Mouse (Mus musculus): ENCODE data around the gene Zfp59. TPM values are rescaled to one million over a fixed set of nuclear protein-coding genes. Genes with fewer than 3 reads are reported as not detected.
"Not testable (repeated sequence)": the region's sequence is repeated elsewhere in the genome, so short reads cannot be mapped to it uniquely, and the experiment has no call there.

The Zfp59 gene
- polyA plus RNA-seq, 1 experiment from 2014 or later, result 10.8 TPM

GRCm38 (mm10) chr7:27806896-27807295, 31.5 kb upstream of the Zfp59 start, which contains the start of gene Zfp626:
Gene Zfp626 (plus strand): TSS chr7:27807196.
- not testable (repeated sequence) for H3K9me3 ChIP-seq (replicated peaks; ENCODE audit: control insufficient read depth, low read length, poor library complexity, severe bottlenecking); H3K27ac ChIP-seq (ENCODE audit: low read length); H3K4me2 ChIP-seq (ENCODE audit: low read length); H3K4me1 ChIP-seq (ENCODE audit: control insufficient read depth, insufficient read depth, low read length); H3K9ac ChIP-seq (ENCODE audit: low read depth, low read length); H3K27me3 ChIP-seq (ENCODE audit: control insufficient read depth, insufficient read depth, low read depth, low read length); H3K36me3 ChIP-seq (ENCODE audit: control insufficient read depth, insufficient read depth, low read length); H3K4me3 ChIP-seq (ENCODE audit: low read depth, low read length); ATAC-seq
- 95% methylated on average over 2 of the region's 3 CpGs for WGBS

GRCm38 (mm10) chr7:27807305-27807704, 31.1 kb upstream of the Zfp59 start:
- not testable (repeated sequence) for H3K4me1 ChIP-seq (ENCODE audit: control insufficient read depth, insufficient read depth, low read length); H3K9ac ChIP-seq (ENCODE audit: low read depth, low read length); H3K9me3 ChIP-seq (replicated peaks; ENCODE audit: control insufficient read depth, low read length, poor library complexity, severe bottlenecking); H3K27me3 ChIP-seq (ENCODE audit: control insufficient read depth, insufficient read depth, low read depth, low read length); H3K36me3 ChIP-seq (ENCODE audit: control insufficient read depth, insufficient read depth, low read length); ATAC-seq; H3K27ac ChIP-seq (ENCODE audit: low read length); H3K4me2 ChIP-seq (ENCODE audit: low read length); H3K4me3 ChIP-seq (ENCODE audit: low read depth, low read length)
- 87% methylated on average over 7 of the region's 7 CpGs for WGBS

GRCm38 (mm10) chr7:27818526-27819110, 19.8 kb upstream of the Zfp59 start:
- ATAC-seq, result no peak
- Histone ChIP-seq H3K27ac (ENCODE audit: low read length) (no peak overlapping the region), H3K9me3 (replicated peaks; ENCODE audit: control insufficient read depth, low read length, poor library complexity, severe bottlenecking) (no peaks in the 10 kb centered on the region; the same call in 1 of the 2 replicates), H3K4me3 (ENCODE audit: low read depth, low read length) (no peak overlapping the region), H3K4me1 (ENCODE audit: control insufficient read depth, insufficient read depth, low read length) (no peaks in the 10 kb centered on the region), H3K27me3 (ENCODE audit: control insufficient read depth, insufficient read depth, low read depth, low read length) (no peaks in the 10 kb centered on the region), H3K9ac (ENCODE audit: low read depth, low read length) (no peak overlapping the region), H3K4me2 (ENCODE audit: low read length) (no peak overlapping the region), H3K36me3 (ENCODE audit: control insufficient read depth, insufficient read depth, low read length) (peaks cover 28% of the 10 kb centered on the region)
- 83% methylated on average over 7 of the region's 7 CpGs for WGBS

- ATAC-seq, result no peak
- H3K4me3 ChIP-seq (ENCODE audit: low read depth, low read length), result no peak overlapping the region
These were observed 15.8 kb upstream of the Zfp59 start for GRCm38 (mm10) chr7:27822611-27823010.

GRCm38 (mm10) chr7:27834131-27834530, 4.3 kb upstream of the Zfp59 start:
- no peak overlapping the region for H3K27ac ChIP-seq (ENCODE audit: low read length)
- no peak overlapping the region for H3K4me2 ChIP-seq (ENCODE audit: low read length)
- H3K9ac ChIP-seq (ENCODE audit: low read depth, low read length), result no peak overlapping the region
- H3K4me1 ChIP-seq (ENCODE audit: control insufficient read depth, insufficient read depth, low read length), result peaks cover 7% of the 10 kb centered on the region
- H3K36me3 ChIP-seq (ENCODE audit: control insufficient read depth, insufficient read depth, low read length), result no peaks in the 10 kb centered on the region
- H3K27me3 ChIP-seq (ENCODE audit: control insufficient read depth, insufficient read depth, low read depth, low read length), result no peaks in the 10 kb centered on the region
- H3K4me3 ChIP-seq (ENCODE audit: low read depth, low read length), result no peak overlapping the region
- H3K9me3 ChIP-seq (replicated peaks; ENCODE audit: control insufficient read depth, low read length, poor library complexity, severe bottlenecking), result 0 out of 2 replicates have a peak, but pooled peaks cover 2% of the 10 kb centered on the region
- WGBS, result 87% methylated on average over 2 of the region's 2 CpGs
- ATAC-seq, result no peak

More at GRCm38 (mm10) chr7:27822611-27823010, 15.8 kb upstream of the Zfp59 start:
- peaks cover 4% of the 10 kb centered on the region for H3K9me3 ChIP-seq (replicated peaks; ENCODE audit: control insufficient read depth, low read length, poor library complexity, severe bottlenecking)
- peaks cover 26% of the 10 kb centered on the region for H3K36me3 ChIP-seq (ENCODE audit: control insufficient read depth, insufficient read depth, low read length)
- H3K4me1 ChIP-seq (ENCODE audit: control insufficient read depth, insufficient read depth, low read length), result no peaks in the 10 kb centered on the region
- no peak overlapping the region for H3K27ac ChIP-seq (ENCODE audit: low read length)
- no peak overlapping the region for H3K4me2 ChIP-seq (ENCODE audit: low read length)
- H3K9ac ChIP-seq (ENCODE audit: low read depth, low read length), result no peak overlapping the region
- H3K27me3 ChIP-seq (ENCODE audit: control insufficient read depth, insufficient read depth, low read depth, low read length), result no peaks in the 10 kb centered on the region

GRCm38 (mm10) chr7:27837896-27838295, 511 bp upstream of the Zfp59 start:
- H3K4me1 ChIP-seq (ENCODE audit: control insufficient read depth, insufficient read depth, low read length), result peaks cover 11% of the 10 kb centered on the region
- H3K4me3 ChIP-seq (ENCODE audit: low read depth, low read length), result peak overlapping the region; percentile 51
- H3K27me3 ChIP-seq (ENCODE audit: control insufficient read depth, insufficient read depth, low read depth, low read length), result no peaks in the 10 kb centered on the region
- H3K9ac ChIP-seq (ENCODE audit: low read depth, low read length), result peak overlapping the region; percentile 71
- peak overlapping the region; percentile 85 for H3K27ac ChIP-seq (ENCODE audit: low read length)
- H3K36me3 ChIP-seq (ENCODE audit: control insufficient read depth, insufficient read depth, low read length), result no peaks in the 10 kb centered on the region
- H3K9me3 ChIP-seq (replicated peaks; ENCODE audit: control insufficient read depth, low read length, poor library complexity, severe bottlenecking), result no peaks in the 10 kb centered on the region
- H3K4me2 ChIP-seq (ENCODE audit: low read length), result peak overlapping the region; percentile 69
- WGBS, result 30% methylated on average over 6 of the region's 6 CpGs
- peak; percentile 59 for ATAC-seq

- H3K9ac ChIP-seq (ENCODE audit: low read depth, low read length), result no peak overlapping the region
- no peak overlapping the region for H3K4me3 ChIP-seq (ENCODE audit: low read depth, low read length)
- H3K27me3 ChIP-seq (ENCODE audit: control insufficient read depth, insufficient read depth, low read depth, low read length), result no peaks in the 10 kb centered on the region
- H3K4me1 ChIP-seq (ENCODE audit: control insufficient read depth, insufficient read depth, low read length), result peaks cover 11% of the 10 kb centered on the region
- no peaks in the 10 kb centered on the region for H3K36me3 ChIP-seq (ENCODE audit: control insufficient read depth, insufficient read depth, low read length)
- no peak overlapping the region for H3K27ac ChIP-seq (ENCODE audit: low read length)
- WGBS, result 95% methylated on average over 7 of the region's 7 CpGs
- H3K4me2 ChIP-seq (ENCODE audit: low read length), result peak overlapping the region; percentile 69; the same call in 1 of the 2 replicates
- H3K9me3 ChIP-seq (replicated peaks; ENCODE audit: control insufficient read depth, low read length, poor library complexity, severe bottlenecking), result no peaks in the 10 kb centered on the region
- ATAC-seq, result no peak
These were observed 1.2 kb downstream of the Zfp59 start for GRCm38 (mm10) chr7:27839596-27839995.

- WGBS, result 85% methylated on average over 6 of the region's 6 CpGs
- no peak for ATAC-seq
- no peak overlapping the region for H3K9ac ChIP-seq (ENCODE audit: low read depth, low read length)
These were observed 1.7 kb downstream of the Zfp59 start for GRCm38 (mm10) chr7:27840104-27840503.

GRCm38 (mm10) chr7:27857227-27857626, 18.8 kb downstream of the Zfp59 start, which contains the start of gene Zfp607a:
Gene Zfp607a (plus strand): TSS chr7:27857527.
- Histone ChIP-seq H3K9ac (ENCODE audit: low read depth, low read length) (no peak within 1 kb of the TSS), H3K4me1 (ENCODE audit: control insufficient read depth, insufficient read depth, low read length) (peaks cover 9% of the 10 kb centered on the region), H3K4me3 (ENCODE audit: low read depth, low read length) (no peak within 1 kb of the TSS), H3K27ac (ENCODE audit: low read length) (no peak within 1 kb of the TSS), H3K36me3 (ENCODE audit: control insufficient read depth, insufficient read depth, low read length) (peaks cover 17% of the 10 kb centered on the region), H3K9me3 (replicated peaks; ENCODE audit: control insufficient read depth, low read length, poor library complexity, severe bottlenecking) (no peaks in the 10 kb centered on the region), H3K4me2 (ENCODE audit: low read length) (no peak within 1 kb of the TSS), H3K27me3 (ENCODE audit: control insufficient read depth, insufficient read depth, low read depth, low read length) (no peaks in the 10 kb centered on the region)
- 96% methylated on average over 1 of the region's 1 CpGs for WGBS
- ATAC-seq, result no peak

More at GRCm38 (mm10) chr7:27840104-27840503, 1.7 kb downstream of the Zfp59 start:
- Histone ChIP-seq H3K4me1 (ENCODE audit: control insufficient read depth, insufficient read depth, low read length) (peaks cover 11% of the 10 kb centered on the region), H3K36me3 (ENCODE audit: control insufficient read depth, insufficient read depth, low read length) (no peaks in the 10 kb centered on the region; the same call in 1 of the 2 replicates), H3K9me3 (replicated peaks; ENCODE audit: control insufficient read depth, low read length, poor library complexity, severe bottlenecking) (no peaks in the 10 kb centered on the region), H3K4me2 (ENCODE audit: low read length) (no peak overlapping the region), H3K4me3 (ENCODE audit: low read depth, low read length) (no peak overlapping the region), H3K27ac (ENCODE audit: low read length) (no peak overlapping the region), H3K27me3 (ENCODE audit: control insufficient read depth, insufficient read depth, low read depth, low read length) (no peaks in the 10 kb centered on the region)

Data from midbrain, embryonic 16.5 days (tissue).